Mouse (Mus musculus) liver, embryonic 13.5 days (tissue): Measurements from ENCODE around the gene Arhgef11. TPM values are rescaled to one million over a fixed set of nuclear protein-coding genes. Genes with fewer than 3 reads are reported as not detected.
A peak's percentile ranks its signal among the peaks of the same experiment; 100 is the strongest.
"Not testable (repeated sequence)": the region's sequence is repeated elsewhere in the genome, so short reads cannot be mapped to it uniquely, and the experiment has no call there.

Experiments
- ATAC-seq: fragments of 200-750 bp; cut with Nextera tagmentation; 2 replicates; pipeline ENCODE4 v1.8.0; 2017; ENCODE audit warnings: low read depth, mild to moderate bottlenecking, moderate number of reproducible peaks, moderate library complexity
- DNase-seq: peaks from one replicate; pipeline ENCODE4 v3.0.0; 2022
- H3K27ac ChIP-seq: fragments of 300-500 bp; sonication (generic); 2 replicates; pipeline ENCODE4 v1.5.1; 2015; ENCODE audit warnings: moderate library complexity, mild to moderate bottlenecking, inconsistent platforms
- H3K27me3 ChIP-seq: fragments of 300-500 bp; sonication (generic); 2 replicates; pipeline ENCODE4 v1.6.1; 2015; ENCODE audit warnings: mild to moderate bottlenecking, inconsistent platforms
- H3K36me3 ChIP-seq: fragments of 300-500 bp; sonication (generic); 2 replicates; pipeline ENCODE4 v1.6.1; 2015; ENCODE audit warnings: mild to moderate bottlenecking, inconsistent platforms
- H3K4me1 ChIP-seq: fragments of 300-500 bp; sonication (generic); replicated peaks from 2 replicates; pipeline ENCODE4 v1.6.1; 2015; ENCODE audit warnings: inconsistent platforms
- H3K4me2 ChIP-seq: fragments of 300-500 bp; sonication (generic); 2 replicates; pipeline ENCODE4 v1.6.1; 2015; ENCODE audit warnings: inconsistent platforms, mild to moderate bottlenecking, moderate library complexity
- H3K4me3 ChIP-seq: fragments of 300-500 bp; sonication (generic); replicated peaks from 2 replicates; pipeline ENCODE4 v1.5.1; 2015; ENCODE audit warnings: mild to moderate bottlenecking, inconsistent platforms
- H3K9ac ChIP-seq: fragments of 300-500 bp; sonication (generic); 2 replicates; pipeline ENCODE4 v1.6.1; 2015; ENCODE audit warnings: mild to moderate bottlenecking, inconsistent platforms
- H3K9me3 ChIP-seq: fragments of 300-500 bp; sonication (generic); replicated peaks from 2 replicates; pipeline ENCODE4 v1.6.1; 2016; ENCODE audit warnings: inconsistent platforms
- WGBS: fragments of 180-500 bp; shearing (Covaris S2); methylation state at CpG from one replicate; pipeline ENCODE4 v1.1.7; 2015; ENCODE audit not compliant: insufficient replicate concordance; 5-methylcytosine and 5-hydroxymethylcytosine counted together
- polyA plus RNA-seq: library from polyadenylated mRNA; unstranded; fragments of >200 nt; fragmentation: Nextera tagmentation; extraction: Ambion mirVana; gene quantifications from 2 replicates; pipeline ENCODE4 v1.2.1, GENCODE M21; 2015

The Arhgef11 gene
- polyA plus RNA-seq: 2.3 and 2.9 TPM in 2 replicates

- Histone ChIP-seq H3K27ac (peak within 1 kb of the TSS; percentile 72), H3K36me3 (no peaks in the 10 kb centered on the region), H3K27me3 (peaks cover 23% of the 10 kb centered on the region), H3K4me1 (peaks cover 44% of the 10 kb centered on the region), H3K4me3 (peak within 1 kb of the TSS; percentile 75), H3K9ac (peak within 1 kb of the TSS; percentile 84), H3K9me3 (no peaks in the 10 kb centered on the region), H3K4me2 (peak within 1 kb of the TSS; percentile 88)
- ATAC-seq: peak; percentile 90
- peak; percentile 61 for DNase-seq
- under 1% methylated on average over 69 of the region's 101 CpGs for WGBS
Observed at GRCm38 (mm10) chr3:87616957-87617810, at the start of gene Arhgef11. Arhgef11 (plus strand) TSS chr3:87617559.

DNA sequence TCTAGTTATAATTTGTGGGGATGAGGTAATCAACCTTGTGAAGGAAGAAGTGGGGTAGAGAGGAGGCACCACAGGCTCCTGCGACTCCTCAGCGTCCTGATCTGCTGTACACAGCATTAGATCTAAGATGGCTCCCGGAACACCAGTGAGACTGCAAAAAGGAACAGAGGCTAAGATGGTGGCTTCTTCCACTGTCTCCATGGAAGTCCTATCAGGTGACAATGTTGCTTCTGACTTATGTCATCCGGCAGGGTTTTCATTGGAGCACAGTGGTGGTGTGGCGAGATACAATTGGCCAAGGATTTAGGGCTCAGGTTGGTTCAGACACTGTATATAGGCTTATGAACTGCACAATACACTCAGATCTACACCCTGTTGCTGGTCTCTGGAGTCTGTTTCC is 48.7 kb upstream of the Arhgef11 start:
- WGBS: 86% methylated on average over 5 of the region's 5 CpGs
- Histone ChIP-seq H3K4me2 (no peak overlapping the region), H3K27ac (no peak overlapping the region), H3K36me3 (no peaks in the 10 kb centered on the region), H3K27me3 (no peaks in the 10 kb centered on the region), H3K4me1 (0 out of 2 replicates have a peak, but pooled peaks cover 4% of the 10 kb centered on the region), H3K9ac (no peak overlapping the region), H3K4me3 (no peak overlapping the region), H3K9me3 (no peaks in the 10 kb centered on the region)
- DNase-seq (no peak), ATAC-seq (no peak)

GRCm38 (mm10) chr3:87575766-87576165 is 41.6 kb upstream of the Arhgef11 start:
- ATAC-seq (no peak), DNase-seq (no peak)
- Histone ChIP-seq H3K9me3 (peaks cover under 1% of the 10 kb centered on the region; the same call in 1 of the 2 replicates), H3K27ac (no peak overlapping the region), H3K27me3 (no peaks in the 10 kb centered on the region), H3K36me3 (no peaks in the 10 kb centered on the region), H3K4me1 (no peaks in the 10 kb centered on the region), H3K4me3 (no peak overlapping the region), H3K9ac (no peak overlapping the region), H3K4me2 (no peak overlapping the region)
- WGBS: 16% methylated on average over 6 of the region's 6 CpGs

DNA sequence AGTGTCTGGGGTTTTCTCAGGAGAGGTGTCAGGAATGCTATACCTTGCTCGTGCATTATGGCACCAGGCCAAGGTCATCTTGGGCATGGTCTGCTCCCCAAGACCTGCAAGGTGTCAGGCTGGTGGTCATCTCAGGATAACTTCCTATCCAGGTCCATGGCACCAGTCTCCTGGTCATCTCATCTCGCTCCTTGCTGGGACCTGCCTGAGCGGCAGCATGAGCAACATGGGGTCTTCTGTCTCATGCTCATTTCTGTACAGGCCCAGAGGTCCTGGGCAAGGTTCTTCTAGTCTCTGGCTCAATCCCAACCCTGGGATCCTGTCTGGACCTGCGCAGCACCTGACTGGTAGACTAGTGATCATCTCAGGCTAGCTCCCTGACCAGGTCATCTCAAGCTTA is 35.1 kb upstream of the Arhgef11 start:
- H3K9ac ChIP-seq: no peak overlapping the region
- DNase-seq (no peak), ATAC-seq (no peak)
- H3K9me3 ChIP-seq: peaks cover 3% of the 10 kb centered on the region; the same call in 1 of the 2 replicates
- no peak overlapping the region for H3K4me2 ChIP-seq
- H3K4me1 ChIP-seq: no peaks in the 10 kb centered on the region
- H3K27ac ChIP-seq: no peak overlapping the region
- no peak overlapping the region for H3K4me3 ChIP-seq
- H3K36me3 ChIP-seq: no peaks in the 10 kb centered on the region
- WGBS: 58% methylated on average over 4 of the region's 4 CpGs
- H3K27me3 ChIP-seq: no peaks in the 10 kb centered on the region

DNA sequence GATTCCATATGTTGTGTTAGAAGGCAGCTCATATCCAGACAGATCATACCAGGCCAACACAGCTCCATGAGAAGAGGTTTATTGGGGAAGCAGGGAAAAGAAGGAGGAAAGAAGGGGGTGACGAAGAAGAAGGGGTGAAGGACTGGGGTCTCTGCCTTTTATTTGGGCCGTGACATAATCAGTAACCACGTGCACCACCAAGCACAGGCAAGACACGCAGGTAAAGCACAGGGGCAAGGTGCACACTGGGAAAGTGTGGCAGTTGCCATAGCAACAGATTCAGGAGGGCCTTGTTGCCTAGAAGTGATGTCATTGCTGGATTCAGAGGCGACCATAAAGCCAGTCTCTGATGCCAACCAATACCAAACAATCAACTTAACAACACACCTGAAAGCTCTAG is 23.6 kb upstream of the Arhgef11 start:
- DNase-seq: no peak
- no peaks in the 10 kb centered on the region for H3K9me3 ChIP-seq
- no peak overlapping the region for H3K4me2 ChIP-seq
- no peak overlapping the region for H3K9ac ChIP-seq
- H3K36me3 ChIP-seq: no peaks in the 10 kb centered on the region
- ATAC-seq: no peak
- no peaks in the 10 kb centered on the region for H3K27me3 ChIP-seq
- no peaks in the 10 kb centered on the region for H3K4me1 ChIP-seq
- H3K4me3 ChIP-seq: no peak overlapping the region
- 41% methylated on average over 5 of the region's 5 CpGs for WGBS
- no peak overlapping the region for H3K27ac ChIP-seq

- H3K4me2 ChIP-seq, DNase-seq, H3K4me1 ChIP-seq, H3K9ac ChIP-seq, H3K4me3 ChIP-seq, H3K27ac ChIP-seq, H3K9me3 ChIP-seq, H3K27me3 ChIP-seq, H3K36me3 ChIP-seq: not testable (repeated sequence)
- peak; percentile 54; the same call in 1 of the 2 replicates for ATAC-seq
- 44% methylated on average over 4 of the region's 4 CpGs for WGBS
Observed at GRCm38 (mm10) chr3:87595328-87595727, 22.0 kb upstream of the Arhgef11 start.

- not testable (repeated sequence) for ATAC-seq, DNase-seq, H3K4me3 ChIP-seq, H3K9ac ChIP-seq, H3K27me3 ChIP-seq, H3K27ac ChIP-seq, H3K4me1 ChIP-seq, H3K36me3 ChIP-seq, H3K9me3 ChIP-seq, H3K4me2 ChIP-seq
- 86% methylated on average over 15 of the region's 15 CpGs for WGBS
Observed at GRCm38 (mm10) chr3:87601077-87601476, 16.3 kb upstream of the Arhgef11 start.

DNA sequence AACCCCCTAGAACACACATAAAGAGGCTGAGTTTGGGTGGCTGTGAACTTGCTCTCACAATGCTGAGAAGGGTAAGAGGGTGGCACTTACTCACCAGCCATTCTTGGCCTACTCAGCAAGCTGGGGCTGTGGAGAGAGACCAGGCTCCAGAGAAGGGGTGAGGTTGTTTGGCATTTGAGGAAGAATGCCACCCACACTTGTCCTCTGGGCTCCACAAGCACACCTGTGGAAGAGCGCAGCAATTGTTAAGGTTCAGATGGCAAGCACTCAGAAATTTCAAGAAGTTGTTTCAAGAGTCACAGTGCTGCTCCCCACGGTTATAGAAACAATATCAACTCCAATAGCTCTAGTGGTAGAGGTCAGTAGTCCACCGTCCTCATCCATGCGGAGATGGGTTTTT is 1.0 kb upstream of the Arhgef11 start:
- Histone ChIP-seq H3K27ac (no peak overlapping the region), H3K9me3 (no peaks in the 10 kb centered on the region), H3K9ac (no peak overlapping the region), H3K4me1 (peaks cover 44% of the 10 kb centered on the region), H3K36me3 (no peaks in the 10 kb centered on the region), H3K27me3 (peaks cover 23% of the 10 kb centered on the region), H3K4me3 (no peak overlapping the region), H3K4me2 (peak overlapping the region; percentile 88)
- DNase-seq: no peak
- no peak for ATAC-seq
- 54% methylated on average over 4 of the region's 4 CpGs for WGBS

DNA sequence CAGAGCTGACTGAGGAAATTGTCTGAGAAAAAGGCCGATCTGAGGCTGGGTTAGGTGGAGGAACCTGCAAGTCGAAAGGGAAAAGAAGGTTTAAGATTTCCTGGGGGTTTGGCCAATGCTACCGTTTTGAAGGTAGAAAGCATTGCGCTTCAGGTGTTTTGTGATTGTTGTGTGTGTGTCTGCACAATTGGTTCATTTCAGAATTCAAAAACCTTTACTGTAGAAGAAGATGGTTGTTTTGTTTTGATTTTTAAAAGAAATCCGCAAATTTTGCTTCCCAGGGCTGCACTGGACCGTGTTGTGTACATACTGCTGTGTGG is 412 bp downstream of the Arhgef11 start:
- Histone ChIP-seq H3K4me1 (peaks cover 44% of the 10 kb centered on the region), H3K27me3 (peaks cover 23% of the 10 kb centered on the region), H3K9me3 (no peaks in the 10 kb centered on the region), H3K36me3 (no peaks in the 10 kb centered on the region), H3K4me2 (peak overlapping the region; percentile 88), H3K9ac (peak overlapping the region; percentile 84), H3K4me3 (peak overlapping the region; percentile 75), H3K27ac (peak overlapping the region; percentile 64)
- WGBS: under 1% methylated on average over 6 of the region's 6 CpGs
- DNase-seq: no peak
- ATAC-seq: no peak

DNA sequence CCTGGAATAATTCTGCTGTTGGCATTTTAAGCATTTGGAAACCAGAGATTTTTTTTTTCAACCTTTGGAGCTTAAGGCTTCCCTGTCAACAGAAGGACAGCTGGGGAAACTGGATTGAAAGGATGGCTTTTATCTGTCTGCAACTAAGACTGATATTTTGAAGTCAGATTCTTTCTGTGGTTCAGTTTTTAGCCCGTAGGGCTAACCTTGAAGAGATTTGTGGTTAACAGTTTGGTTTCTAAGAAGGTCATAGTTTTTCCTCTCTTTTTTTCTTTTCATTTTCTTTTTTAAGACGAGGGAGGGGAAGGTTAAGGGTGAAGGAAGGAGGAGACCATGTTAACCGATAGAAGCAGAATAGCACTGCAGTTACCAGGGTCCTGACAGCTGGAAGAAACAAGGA is 881 bp downstream of the Arhgef11 start:
- ATAC-seq: no peak
- H3K27ac ChIP-seq: no peak overlapping the region
- 8% methylated on average over 3 of the region's 3 CpGs for WGBS

DNA sequence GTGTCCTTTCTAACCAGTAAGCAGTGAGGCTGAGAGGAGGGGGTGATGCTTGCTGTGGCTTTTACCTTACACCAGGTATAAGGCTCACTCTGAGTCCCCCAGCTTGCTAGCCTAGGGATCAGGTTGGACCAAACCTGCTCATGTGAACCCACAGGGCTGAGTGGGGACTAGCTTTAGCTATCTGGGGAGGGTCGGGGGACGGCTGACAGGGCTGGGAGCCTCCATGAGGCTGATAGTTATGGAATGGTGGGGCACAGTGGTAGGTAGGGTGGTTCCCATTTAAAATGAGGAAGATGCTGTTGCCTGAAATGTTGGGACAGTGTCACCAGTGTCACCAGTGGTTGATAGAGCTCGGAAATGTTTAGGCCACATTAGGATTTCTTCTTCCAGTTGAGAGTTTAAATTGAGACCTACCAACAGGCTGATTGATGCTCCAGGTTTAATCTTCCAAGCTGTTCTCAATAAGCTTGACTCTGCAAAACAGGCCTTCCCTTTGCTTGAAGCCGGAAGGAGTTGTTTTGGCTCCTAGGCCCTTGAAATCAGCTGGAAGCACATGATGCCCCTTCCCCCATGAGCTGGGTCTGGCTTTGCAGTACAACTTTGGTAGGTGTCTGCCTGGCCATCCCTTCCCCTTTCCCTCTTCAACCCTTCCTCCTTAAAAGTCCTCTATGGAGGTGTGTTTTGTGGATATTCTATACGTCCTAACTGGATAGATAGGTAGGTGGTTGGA is 1.8 kb downstream of the Arhgef11 start:
- Histone ChIP-seq H3K9me3 (no peaks in the 10 kb centered on the region), H3K4me3 (peak overlapping the region; percentile 75), H3K27me3 (peaks cover 23% of the 10 kb centered on the region), H3K4me2 (peak overlapping the region; percentile 88), H3K36me3 (no peaks in the 10 kb centered on the region), H3K4me1 (peaks cover 44% of the 10 kb centered on the region), H3K9ac (peak overlapping the region; percentile 33; the same call in 1 of the 2 replicates), H3K27ac (no peak overlapping the region)
- 50% methylated on average over 5 of the region's 5 CpGs for WGBS
- DNase-seq: no peak
- ATAC-seq: no peak

More for the DNA sequence above, 881 bp downstream of the Arhgef11 start:
- DNase-seq: no peak
- H3K4me1 ChIP-seq: peaks cover 44% of the 10 kb centered on the region
- no peaks in the 10 kb centered on the region for H3K9me3 ChIP-seq
- H3K4me2 ChIP-seq: peak overlapping the region; percentile 88
- H3K4me3 ChIP-seq: peak overlapping the region; percentile 75
- H3K9ac ChIP-seq: peak overlapping the region; percentile 84
- no peaks in the 10 kb centered on the region for H3K36me3 ChIP-seq
- peaks cover 23% of the 10 kb centered on the region for H3K27me3 ChIP-seq
